Mouse (Mus musculus): ENCODE data around the gene Itga11. TPM values are rescaled to one million over a fixed set of nuclear protein-coding genes. Genes with fewer than 3 reads are reported as not detected.

The Itga11 gene
- polyA plus RNA-seq, 1 experiment: 1.4 TPM

- no peak for TF ChIP-seq POLR2A (IDR thresholded peaks at IDR 0.05; ENCODE audit: insufficient read depth, low read length)
- H3K9ac ChIP-seq (ENCODE audit: low read depth, poor library complexity, severe bottlenecking): no peak overlapping the region
- H3K4me1 ChIP-seq (ENCODE audit: control insufficient read depth, insufficient read depth, low read length): no peaks in the 10 kb centered on the region
- no peaks in the 10 kb centered on the region for H3K9me3 ChIP-seq (replicated peaks; ENCODE audit: control insufficient read depth, insufficient read depth, low read length, poor library complexity, severe bottlenecking)
- no peak overlapping the region for H3K4me3 ChIP-seq (ENCODE audit: low read depth, low read length)
- no peaks in the 10 kb centered on the region for H3K27me3 ChIP-seq (ENCODE audit: control insufficient read depth, insufficient read depth, low read length, poor library complexity, severe bottlenecking)
- no peak overlapping the region for H3K27ac ChIP-seq (ENCODE audit: insufficient read depth, low read length)
- no peaks in the 10 kb centered on the region for H3K36me3 ChIP-seq (ENCODE audit: control insufficient read depth, insufficient read depth, low read length, poor library complexity, severe bottlenecking)
Observed at GRCm38 (mm10) chr9:62722716-62723115, 45.1 kb downstream of the Itga11 start.

- Histone ChIP-seq H3K36me3 (ENCODE audit: control insufficient read depth, insufficient read depth, low read length, poor library complexity, severe bottlenecking) (no peaks in the 10 kb centered on the region), H3K9me3 (replicated peaks; ENCODE audit: control insufficient read depth, insufficient read depth, low read length, poor library complexity, severe bottlenecking) (no peaks in the 10 kb centered on the region), H3K9ac (ENCODE audit: low read depth, poor library complexity, severe bottlenecking) (no peak overlapping the region), H3K4me1 (ENCODE audit: control insufficient read depth, insufficient read depth, low read length) (no peaks in the 10 kb centered on the region), H3K27me3 (ENCODE audit: control insufficient read depth, insufficient read depth, low read length, poor library complexity, severe bottlenecking) (no peaks in the 10 kb centered on the region), H3K27ac (ENCODE audit: insufficient read depth, low read length) (no peak overlapping the region), H3K4me3 (ENCODE audit: low read depth, low read length) (no peak overlapping the region)
- TF ChIP-seq CTCF (IDR thresholded peaks at IDR 0.05; ENCODE audit: low read depth, low read length) (no peak), POLR2A (IDR thresholded peaks at IDR 0.05; ENCODE audit: insufficient read depth, low read length) (no peak), EP300 (IDR thresholded peaks at IDR 0.05; ENCODE audit: insufficient read depth, low read depth, low read length) (no peak)
Observed at GRCm38 (mm10) chr9:62724175-62724574, 46.5 kb downstream of the Itga11 start.

GRCm38 (mm10) chr9:62725247-62725646 lies 47.6 kb downstream of the Itga11 start:
- Histone ChIP-seq H3K36me3 (ENCODE audit: control insufficient read depth, insufficient read depth, low read length, poor library complexity, severe bottlenecking) (no peaks in the 10 kb centered on the region), H3K27ac (ENCODE audit: insufficient read depth, low read length) (no peak overlapping the region), H3K9me3 (replicated peaks; ENCODE audit: control insufficient read depth, insufficient read depth, low read length, poor library complexity, severe bottlenecking) (no peaks in the 10 kb centered on the region), H3K4me3 (ENCODE audit: low read depth, low read length) (no peak overlapping the region), H3K27me3 (ENCODE audit: control insufficient read depth, insufficient read depth, low read length, poor library complexity, severe bottlenecking) (no peaks in the 10 kb centered on the region), H3K4me1 (ENCODE audit: control insufficient read depth, insufficient read depth, low read length) (no peaks in the 10 kb centered on the region), H3K9ac (ENCODE audit: low read depth, poor library complexity, severe bottlenecking) (no peak overlapping the region)
- TF ChIP-seq CTCF (IDR thresholded peaks at IDR 0.05; ENCODE audit: low read depth, low read length): no peak
- TF ChIP-seq POLR2A (IDR thresholded peaks at IDR 0.05; ENCODE audit: insufficient read depth, low read length): no peak
- TF ChIP-seq EP300 (IDR thresholded peaks at IDR 0.05; ENCODE audit: insufficient read depth, low read depth, low read length): no peak

- Histone ChIP-seq H3K4me1 (ENCODE audit: control insufficient read depth, insufficient read depth, low read length) (no peaks in the 10 kb centered on the region), H3K4me3 (ENCODE audit: low read depth, low read length) (no peak overlapping the region), H3K27me3 (ENCODE audit: control insufficient read depth, insufficient read depth, low read length, poor library complexity, severe bottlenecking) (no peaks in the 10 kb centered on the region), H3K9ac (ENCODE audit: low read depth, poor library complexity, severe bottlenecking) (no peak overlapping the region), H3K9me3 (replicated peaks; ENCODE audit: control insufficient read depth, insufficient read depth, low read length, poor library complexity, severe bottlenecking) (no peaks in the 10 kb centered on the region), H3K36me3 (ENCODE audit: control insufficient read depth, insufficient read depth, low read length, poor library complexity, severe bottlenecking) (no peaks in the 10 kb centered on the region), H3K27ac (ENCODE audit: insufficient read depth, low read length) (no peak overlapping the region)
- TF ChIP-seq EP300 (IDR thresholded peaks at IDR 0.05; ENCODE audit: insufficient read depth, low read depth, low read length) (no peak), CTCF (IDR thresholded peaks at IDR 0.05; ENCODE audit: low read depth, low read length) (peak; percentile 82)
Observed at GRCm38 (mm10) chr9:62726472-62726871, 48.8 kb downstream of the Itga11 start.

GRCm38 (mm10) chr9:62744558-62745275 lies 67.1 kb downstream of the Itga11 start:
- no peaks in the 10 kb centered on the region for H3K4me1 ChIP-seq (ENCODE audit: control insufficient read depth, insufficient read depth, low read length)
- H3K9me3 ChIP-seq (replicated peaks; ENCODE audit: control insufficient read depth, insufficient read depth, low read length, poor library complexity, severe bottlenecking): no peaks in the 10 kb centered on the region

GRCm38 (mm10) chr9:62746646-62747045 lies 69.0 kb downstream of the Itga11 start:
- TF ChIP-seq CTCF (IDR thresholded peaks at IDR 0.05; ENCODE audit: low read depth, low read length) (no peak), POLR2A (IDR thresholded peaks at IDR 0.05; ENCODE audit: insufficient read depth, low read length) (no peak)
- Histone ChIP-seq H3K9me3 (replicated peaks; ENCODE audit: control insufficient read depth, insufficient read depth, low read length, poor library complexity, severe bottlenecking) (no peaks in the 10 kb centered on the region), H3K27me3 (ENCODE audit: control insufficient read depth, insufficient read depth, low read length, poor library complexity, severe bottlenecking) (no peaks in the 10 kb centered on the region), H3K9ac (ENCODE audit: low read depth, poor library complexity, severe bottlenecking) (no peak overlapping the region), H3K36me3 (ENCODE audit: control insufficient read depth, insufficient read depth, low read length, poor library complexity, severe bottlenecking) (no peaks in the 10 kb centered on the region), H3K4me1 (ENCODE audit: control insufficient read depth, insufficient read depth, low read length) (no peaks in the 10 kb centered on the region), H3K27ac (ENCODE audit: insufficient read depth, low read length) (no peak overlapping the region), H3K4me3 (ENCODE audit: low read depth, low read length) (no peak overlapping the region)

More at GRCm38 (mm10) chr9:62744558-62745275, 67.1 kb downstream of the Itga11 start:
- Histone ChIP-seq H3K27ac (ENCODE audit: insufficient read depth, low read length) (no peak overlapping the region), H3K4me3 (ENCODE audit: low read depth, low read length) (no peak overlapping the region), H3K9ac (ENCODE audit: low read depth, poor library complexity, severe bottlenecking) (no peak overlapping the region), H3K27me3 (ENCODE audit: control insufficient read depth, insufficient read depth, low read length, poor library complexity, severe bottlenecking) (no peaks in the 10 kb centered on the region), H3K36me3 (ENCODE audit: control insufficient read depth, insufficient read depth, low read length, poor library complexity, severe bottlenecking) (no peaks in the 10 kb centered on the region)
- TF ChIP-seq POLR2A (IDR thresholded peaks at IDR 0.05; ENCODE audit: insufficient read depth, low read length): no peak
- peak; percentile 52 for TF ChIP-seq CTCF (IDR thresholded peaks at IDR 0.05; ENCODE audit: low read depth, low read length)
- no peak for TF ChIP-seq EP300 (IDR thresholded peaks at IDR 0.05; ENCODE audit: insufficient read depth, low read depth, low read length)
